9 mouse cellular contexts compared by ENCODE assay signal in the genomic region with DNA sequence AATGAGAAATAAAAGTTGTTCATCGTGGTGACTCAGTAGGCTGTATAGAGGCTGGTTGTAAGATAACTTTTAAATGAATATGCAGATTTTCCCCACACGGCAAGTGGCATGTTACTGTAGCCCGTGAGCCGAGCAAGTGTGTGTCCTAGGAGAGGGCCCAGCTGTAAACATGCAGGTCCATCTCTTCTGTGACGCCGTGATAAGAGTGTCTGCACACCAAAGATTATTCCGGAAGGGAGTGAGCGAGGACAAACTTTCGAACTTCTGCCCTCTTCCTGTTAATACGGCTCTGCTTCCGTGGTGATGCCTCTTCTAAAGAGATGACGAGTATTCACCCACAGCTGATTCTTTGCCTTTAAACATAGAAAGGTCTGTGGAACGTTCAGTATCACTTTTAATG. TPM values are rescaled to one million over a fixed set of nuclear protein-coding genes. Genes with fewer than 3 reads are reported as not detected.
DNase-seq lines count a peak whose midpoint lies in the region; ATAC-seq and TF ChIP-seq lines count a peak whose summit lies in the region.
"Had no signal": no experiment of that assay in that cellular context is flagged by ENCODE, and none has a peak within 500 bp of the region (broad histone marks: within the 10 kb centered on the region; RNA-seq: fewer than 3 reads in every experiment).

No protein-coding gene starts in this region.

- H3K9ac ChIP-seq in intestine, embryonic 14.5 days (ENCODE audit: low read length): peak overlapping the region; percentile 67; the same call in 1 of the 2 replicates
- H3K9ac ChIP-seq in midbrain, embryonic 16.5 days (ENCODE audit: low read depth, low read length): no peak overlapping the region

- DNase-seq in gastrocnemius, adult 2 months: no peak
- no peak for DNase-seq in gastrocnemius, postnatal 36 days
- DNase-seq in intestine, embryonic 14.5 days (ENCODE audit: low spot score): no peak
- no peak for DNase-seq in cerebellum, postnatal 14 days
- no peak for DNase-seq in left cerebral cortex, adult 2 months (ENCODE audit: extremely low spot score in 1 of 2, low spot score in 2 of 2)
- DNase-seq: kidney, adult 18-20 months had no signal

- H3K4me2 ChIP-seq in intestine, embryonic 14.5 days (ENCODE audit: low read length): peak overlapping the region; percentile 75
- H3K4me2 ChIP-seq in midbrain, embryonic 16.5 days (ENCODE audit: low read length): peak overlapping the region; percentile 80; the same call in 1 of the 2 replicates

- WGBS in intestine, embryonic 14.5 days: 75% methylated on average over 13 of the region's 13 CpGs
- WGBS in midbrain, embryonic 16.5 days: 88% methylated on average over 13 of the region's 13 CpGs

- intact Hi-C loops in gastrocnemius, adult 2 months (cut with DNase I): no loop called here
- intact Hi-C loops in gastrocnemius, postnatal 36 days (cut with DNase I): no loop called here
- intact Hi-C loops in left cerebral cortex, adult 2 months (cut with DNase I): no loop called here

- no peaks in the 10 kb centered on the region for H3K27me3 ChIP-seq in intestine, embryonic 14.5 days (replicated peaks; ENCODE audit: control insufficient read depth, insufficient read depth, low read length)
- H3K27me3 ChIP-seq in midbrain, embryonic 16.5 days (ENCODE audit: control insufficient read depth, insufficient read depth, low read depth, low read length): no peaks in the 10 kb centered on the region

- H3K27ac ChIP-seq in gastrocnemius, adult 2 months: no peak overlapping the region
- no peak overlapping the region for H3K27ac ChIP-seq in bone marrow macrophage, adult 2 months (ENCODE audit: insufficient read depth, low read depth, low read length)
- H3K27ac ChIP-seq in intestine, embryonic 14.5 days (ENCODE audit: low read depth): no peak overlapping the region
- no peak overlapping the region for H3K27ac ChIP-seq in midbrain, embryonic 16.5 days (ENCODE audit: low read length)
- no peak overlapping the region for H3K27ac ChIP-seq in left cerebral cortex, adult 2 months

- TF ChIP-seq CTCF in gastrocnemius, adult 2 months (IDR thresholded peaks at IDR 0.05): no peak
- TF ChIP-seq CTCF in bone marrow macrophage, adult 2 months (IDR thresholded peaks at IDR 0.05; ENCODE audit: low read depth, low read length): no peak
- TF ChIP-seq CTCF in left cerebral cortex, adult 2 months (IDR thresholded peaks at IDR 0.05): no peak

- H3K9me3 ChIP-seq in intestine, embryonic 14.5 days (ENCODE audit: control insufficient read depth, low read length): no peaks in the 10 kb centered on the region
- H3K9me3 ChIP-seq in midbrain, embryonic 16.5 days (replicated peaks; ENCODE audit: control insufficient read depth, low read length, poor library complexity, severe bottlenecking): no peaks in the 10 kb centered on the region

- ATAC-seq in intestine, embryonic 14.5 days (replicated peaks; ENCODE audit: low FRiP score, low TSS enrichment, low read depth): no peak
- ATAC-seq in midbrain, embryonic 16.5 days: no peak
- no peak for ATAC-seq in cerebellum, adult (ENCODE audit: insufficient number of reproducible peaks, low FRiP score, low TSS enrichment)

- no peaks in the 10 kb centered on the region for H3K36me3 ChIP-seq in intestine, embryonic 14.5 days (ENCODE audit: control insufficient read depth, insufficient read depth, low read length)
- no peaks in the 10 kb centered on the region for H3K36me3 ChIP-seq in midbrain, embryonic 16.5 days (ENCODE audit: control insufficient read depth, insufficient read depth, low read length)

- peaks cover 18% of the 10 kb centered on the region for H3K4me1 ChIP-seq in bone marrow macrophage, adult 2 months (ENCODE audit: control insufficient read depth, insufficient read depth, low read length)
- H3K4me1 ChIP-seq in intestine, embryonic 14.5 days (replicated peaks; ENCODE audit: control insufficient read depth, insufficient read depth, low read length): peaks cover 8% of the 10 kb centered on the region; the same call in 1 of the 2 replicates
- H3K4me1 ChIP-seq in midbrain, embryonic 16.5 days (ENCODE audit: control insufficient read depth, insufficient read depth, low read length): peaks cover 12% of the 10 kb centered on the region

- TF ChIP-seq POLR2A in bone marrow macrophage, adult 2 months (IDR thresholded peaks at IDR 0.05; ENCODE audit: borderline replicate concordance, low read depth, low read length): no peak

- H3K4me3 ChIP-seq in gastrocnemius, adult 2 months: peak overlapping the region; percentile 94
- peak overlapping the region; percentile 47 for H3K4me3 ChIP-seq in bone marrow macrophage, adult 2 months (ENCODE audit: insufficient read depth, low read length)
- no peak overlapping the region for H3K4me3 ChIP-seq in intestine, embryonic 14.5 days (ENCODE audit: low read depth, low read length)
- H3K4me3 ChIP-seq in midbrain, embryonic 16.5 days (ENCODE audit: low read depth, low read length): no peak overlapping the region
- H3K4me3 ChIP-seq in left cerebral cortex, adult 2 months: no peak overlapping the region

RNA-seq across cellular contexts. Expression of a gene that starts 1.4 kb away (rescaled TPM):
- 10 to 100 TPM; 26.2 to 26.3 TPM for total RNA-seq in gastrocnemius, adult 2 months (2021)
- 10 to 100 TPM; 21.9 to 24.8 TPM for total RNA-seq in gastrocnemius, postnatal 36 days (2021)
- polyA plus RNA-seq in bone marrow macrophage, adult 2 months (2012; ENCODE audit: insufficient read depth, insufficient read length, missing spikeins): 46.6 and 47.6 TPM in 2 replicates
- 34.6 and 36.6 TPM in 2 replicates for polyA plus RNA-seq in intestine, embryonic 14.5 days (2014; fragmentation: Nextera tagmentation; extraction: Ambion mirVana)
- 42.8 and 45.1 TPM in 2 replicates for polyA plus RNA-seq in midbrain, embryonic 16.5 days (2015; fragmentation: Nextera tagmentation; extraction: Ambion mirVana)
- total RNA-seq in left cerebral cortex, adult 2 months (2021): 10 to 100 TPM; 43.6 to 48.3 TPM

Comparison
In these comparisons a context has a peak if more than half of its experiments do, and no peak if none do; other contexts are left out.
1. H3K4me3 ChIP-seq: peak in gastrocnemius, adult 2 months (single experiment) and bone marrow macrophage, adult 2 months (single experiment); none in intestine, embryonic 14.5 days (single experiment), midbrain, embryonic 16.5 days (single experiment) and left cerebral cortex, adult 2 months (single experiment).